Mouse (Mus musculus): ENCODE results near the gene Tmed10. TPM values are rescaled to one million over a fixed set of nuclear protein-coding genes. Genes with fewer than 3 reads are reported as not detected.

Gene Tmed10
- total RNA-seq, 1 experiment = 109 TPM

- Histone ChIP-seq H3K27ac (ENCODE audit: insufficient read depth, low read depth, low read length, poor library complexity, severe bottlenecking) (no peak overlapping the region), H3K4me3 (ENCODE audit: insufficient read depth in 1 of 2, low read depth in 1 of 2, low read length in 2 of 2, poor library complexity in 1 of 2, severe bottlenecking in 1 of 2) (no peak overlapping the region), H3K36me3 (ENCODE audit: control insufficient read depth, insufficient read depth, low read length, poor library complexity, severe bottlenecking) (no peaks in the 10 kb centered on the region), H3K4me1 (ENCODE audit: control insufficient read depth in 2 of 2, insufficient read depth in 2 of 2, low read length in 2 of 2, poor library complexity in 1 of 2) (peaks cover 0 to 5% of the 10 kb centered on the region in 2 experiments; a peak in 1 of 4 replicates), H3K9ac (ENCODE audit: insufficient read depth, low read depth, low read length, poor library complexity, severe bottlenecking) (no peak overlapping the region), H3K9me3 (ENCODE audit: control insufficient read depth, insufficient read depth, low read depth, low read length) (0 out of 2 replicates have a peak, but pooled peaks cover 3% of the 10 kb centered on the region)
- DNase-seq (ENCODE audit: low read depth, low spot score) = no peak
- TF ChIP-seq HCFC1 (IDR thresholded peaks at IDR 0.05; ENCODE audit: borderline replicate concordance, insufficient read depth, low read length) = no peak
- TF ChIP-seq ZC3H11A (IDR thresholded peaks at IDR 0.05; ENCODE audit: borderline replicate concordance, low read depth, low read length) = no peak
- no peak for TF ChIP-seq CHD2 (IDR thresholded peaks at IDR 0.05; ENCODE audit: low read depth, low read length)
- no peak for TF ChIP-seq MAFK (IDR thresholded peaks at IDR 0.05; ENCODE audit: insufficient read depth, low read depth, low read length)
- TF ChIP-seq ZNF384 (IDR thresholded peaks at IDR 0.05; ENCODE audit: low read depth, low read length) = no peak
- in situ Hi-C loops (cut with MboI; ENCODE audit: low sequenced_read_pairs in 2 of 2, unreplicated experiment in 2 of 2) = no loop called here
Observed at GRCm38 (mm10) chr12:85290633-85291032, 84.0 kb downstream of the Tmed10 start.

Other genes with a start within 250 kb of the Tmed10 start
- gene Rps6kl1, start 223.6 kb downstream of the Tmed10 start, total RNA-seq (2012; rRNA removed) = 4.0 and 7.8 TPM in 2 replicates
- 3.0 and 6.9 TPM in 2 replicates for gene Pgf, start 197.1 kb downstream of the Tmed10 start, total RNA-seq (2012; rRNA removed)
- 109 and 136 TPM in 2 replicates for gene Eif2b2, start 155.4 kb downstream of the Tmed10 start, total RNA-seq (2012; rRNA removed)
- gene Mlh3, start 104.2 kb downstream of the Tmed10 start, total RNA-seq (2012; rRNA removed) = 12.6 and 13.1 TPM in 2 replicates
- 12.2 and 15.0 TPM in 2 replicates for gene Acyp1, start 86.4 kb downstream of the Tmed10 start, total RNA-seq (2012; rRNA removed)
- gene Zc2hc1c, start 86.3 kb downstream of the Tmed10 start, total RNA-seq (2012; rRNA removed) = 0.45 and 0.63 TPM in 2 replicates
- 18.1 and 20.4 TPM in 2 replicates for gene Nek9, start 35.5 kb downstream of the Tmed10 start, total RNA-seq (2012; rRNA removed)
- 10.3 and 10.6 TPM in 2 replicates for gene Fos, start 99.0 kb upstream of the Tmed10 start, total RNA-seq (2012; rRNA removed)
- gene Jdp2, start 224.2 kb upstream of the Tmed10 start, total RNA-seq (2012; rRNA removed) = 8.5 and 15.9 TPM in 2 replicates